Mouse (Mus musculus) 3T3-L1 (cell line): ENCODE data around the gene Micall2.
"Not testable (repeated sequence)": the region's sequence is repeated elsewhere in the genome, so short reads cannot be mapped to it uniquely, and the experiment has no call there.

Source experiments
- DNase-seq: peaks from one replicate; pipeline ENCODE4 v3.0.0-alpha.2; 2015; ENCODE audit warnings: low read depth, low spot score

Gene Micall2

GRCm38 (mm10) chr5:139735677-139736503 lies at the start of gene Micall2:
Micall2 (minus strand) TSS chr5:139736336.
- peak; percentile 98 for DNase-seq

DNA sequence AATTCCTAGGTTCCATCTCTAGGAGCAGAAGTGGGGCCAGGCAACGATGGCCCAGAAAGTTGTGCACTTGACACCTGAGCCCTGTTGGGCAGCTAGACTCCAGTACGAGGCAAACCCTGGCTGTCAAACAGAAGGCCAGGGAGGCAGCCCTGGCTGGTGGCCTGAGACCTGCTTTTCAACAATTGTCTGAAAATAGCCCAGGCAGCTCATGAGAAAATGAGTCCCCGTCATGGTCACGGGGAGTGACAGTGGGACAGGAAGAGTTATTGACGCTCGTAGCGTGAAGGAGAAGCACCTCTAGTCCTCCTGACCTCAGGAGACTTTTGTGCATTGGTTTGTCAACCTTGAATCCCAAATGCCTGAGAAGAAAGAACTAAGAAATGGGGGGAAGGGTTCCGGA lies 45.3 kb upstream of the Micall2 start:
- no peak for DNase-seq

DNA sequence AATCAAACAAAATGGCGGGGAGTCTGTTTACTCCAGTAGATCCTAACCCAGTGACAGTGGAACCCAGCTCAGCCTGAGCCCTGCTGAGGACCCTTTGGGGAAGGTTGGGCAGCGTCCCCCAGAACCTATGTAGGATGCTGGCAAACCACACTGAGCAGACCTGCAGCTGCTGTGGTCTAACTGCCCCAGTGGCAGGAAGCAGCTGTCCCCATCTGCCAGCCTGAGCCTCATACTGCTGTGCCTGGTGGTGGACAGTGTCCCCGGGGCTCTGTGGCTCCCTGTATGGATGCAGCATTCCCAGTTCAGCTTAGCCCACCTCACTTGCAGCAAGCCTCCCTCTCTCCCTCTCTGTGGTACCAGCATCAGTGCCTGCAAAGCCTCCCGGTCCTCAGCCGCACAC lies 40.8 kb upstream of the Micall2 start:
- no peak for DNase-seq

DNA sequence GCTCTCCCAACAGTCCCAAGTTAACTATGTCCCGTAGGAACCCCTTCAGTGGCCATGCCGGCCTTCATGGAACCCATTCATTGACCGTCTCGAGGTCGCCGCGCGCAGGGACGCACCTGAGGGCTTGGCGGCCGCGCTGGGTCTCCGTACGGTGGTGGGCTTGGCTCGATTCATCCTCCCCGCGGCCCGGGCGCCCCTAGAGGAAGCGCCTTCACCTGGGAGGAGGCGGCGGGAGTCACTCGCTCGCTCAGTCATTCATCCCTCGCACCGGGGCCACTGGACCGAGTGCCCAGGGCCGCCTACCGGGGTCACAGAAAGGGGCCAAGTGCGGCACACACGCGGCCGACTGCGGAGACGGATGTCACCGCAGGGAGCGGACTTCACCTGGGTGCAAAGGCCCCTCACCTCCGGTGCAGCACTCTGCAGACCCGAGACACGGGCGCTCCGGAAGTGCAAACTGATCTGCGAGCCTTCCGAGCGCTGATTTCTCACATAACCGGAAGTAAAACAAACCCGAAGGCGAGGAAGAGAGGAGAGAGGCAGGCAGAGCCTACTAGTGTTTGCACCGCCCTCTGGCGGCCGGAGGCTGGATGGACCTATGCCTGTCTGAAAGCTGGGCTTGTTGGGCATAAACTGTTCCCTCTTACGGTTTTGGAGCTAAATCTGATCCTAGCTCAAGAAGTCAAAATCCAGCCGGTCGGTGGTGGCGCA lies 39.2 kb upstream of the Micall2 start, which contains the start of gene Ints1:
Gene Ints1, minus strand, starts transcription at position 459 of the 711 bp plus-strand sequence.
- peak; percentile 99 for DNase-seq

GRCm38 (mm10) chr5:139768216-139768615 lies 32.1 kb upstream of the Micall2 start:
- DNase-seq: no peak

GRCm38 (mm10) chr5:139764296-139764695 lies 28.2 kb upstream of the Micall2 start:
- peak; percentile 62 for DNase-seq

- no peak for DNase-seq
These were observed 22.0 kb upstream of the Micall2 start for GRCm38 (mm10) chr5:139758096-139758495.

GRCm38 (mm10) chr5:139756586-139756985 lies 20.4 kb upstream of the Micall2 start:
- DNase-seq: no peak

- DNase-seq: no peak
These were observed 20.0 kb upstream of the Micall2 start for GRCm38 (mm10) chr5:139756135-139756534.

GRCm38 (mm10) chr5:139754753-139755152 lies 18.6 kb upstream of the Micall2 start:
- peak; percentile 73 for DNase-seq

- peak; percentile 80 for DNase-seq
These were observed 14.4 kb upstream of the Micall2 start for GRCm38 (mm10) chr5:139750535-139750934.

DNA sequence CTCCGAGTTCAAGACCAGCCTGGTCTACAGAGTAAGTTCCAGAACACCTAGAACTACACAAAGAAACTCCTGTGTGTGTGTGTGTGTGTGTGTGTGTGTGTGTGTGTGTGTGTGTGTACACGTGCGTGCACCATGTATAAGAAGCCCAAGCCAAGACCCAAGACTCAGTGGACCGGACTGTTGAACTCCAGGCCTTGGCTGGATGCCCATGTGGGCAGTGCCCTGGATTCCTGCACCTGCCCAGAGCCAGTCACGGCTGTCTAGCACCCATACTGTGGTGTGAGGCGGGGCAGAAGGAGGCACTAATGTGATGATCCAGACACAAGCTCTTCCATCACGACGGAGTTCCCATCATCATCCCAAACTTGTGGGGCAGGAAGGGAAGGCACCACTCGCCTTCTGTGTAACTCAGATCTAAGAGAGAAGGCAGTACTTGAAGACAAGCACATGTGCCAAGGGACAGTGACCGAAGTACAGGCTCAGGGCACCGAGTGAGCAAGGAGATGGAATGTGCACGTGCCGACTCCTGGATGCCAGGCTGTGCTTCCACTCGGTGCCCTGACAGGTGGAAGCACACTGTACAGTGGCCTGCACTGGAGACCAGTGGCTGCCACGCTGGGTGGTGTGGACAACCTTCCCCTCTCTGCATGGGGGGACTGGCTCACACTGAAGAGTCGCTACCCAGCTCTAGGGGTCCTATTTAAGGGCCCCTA lies 13.4 kb upstream of the Micall2 start:
- no peak for DNase-seq

- DNase-seq: peak; percentile 86
These were observed 9.6 kb upstream of the Micall2 start for GRCm38 (mm10) chr5:139745771-139746170.

- DNase-seq: not testable (repeated sequence)
These were observed 6.5 kb upstream of the Micall2 start for GRCm38 (mm10) chr5:139742640-139743039.

DNA sequence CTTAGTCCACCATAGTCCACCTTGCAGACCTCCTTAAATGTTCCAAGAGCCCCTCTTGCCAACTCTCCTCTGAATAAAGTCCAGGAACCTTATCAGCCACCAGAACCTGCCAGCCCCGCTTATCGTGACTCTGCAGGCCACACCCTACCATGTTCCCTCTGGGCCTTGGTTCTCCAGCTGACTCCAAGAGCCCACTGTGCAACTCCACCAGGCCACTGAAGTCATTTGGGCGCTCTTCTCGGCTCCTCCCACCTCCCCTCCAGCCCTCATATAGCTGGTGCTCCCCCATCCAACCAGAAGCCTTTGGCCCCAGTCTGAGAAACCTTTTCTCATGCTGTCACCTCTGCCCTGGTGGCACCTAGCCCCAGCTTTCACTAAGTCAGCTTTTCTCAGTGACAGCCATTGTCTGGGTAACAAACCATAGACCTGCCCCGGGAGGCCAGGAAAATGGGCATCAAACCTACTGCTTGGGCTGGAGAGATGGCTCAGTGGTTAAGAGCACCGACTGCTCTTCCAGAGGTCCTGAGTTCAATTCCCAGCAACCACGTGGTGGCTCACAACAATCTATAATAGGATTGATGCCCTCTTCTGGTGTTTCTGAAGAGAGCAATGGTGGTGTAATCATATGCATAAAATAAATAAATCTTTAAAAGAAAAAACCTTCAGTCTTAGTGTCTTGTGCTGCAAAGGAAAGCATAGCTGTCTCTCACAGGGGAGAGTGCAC lies 2.6 kb upstream of the Micall2 start:
- DNase-seq: no peak

- DNase-seq: no peak
These were observed 1.9 kb upstream of the Micall2 start for GRCm38 (mm10) chr5:139737841-139738591.

GRCm38 (mm10) chr5:139736504-139736940 lies 386 bp upstream of the Micall2 start:
- DNase-seq: no peak

DNA sequence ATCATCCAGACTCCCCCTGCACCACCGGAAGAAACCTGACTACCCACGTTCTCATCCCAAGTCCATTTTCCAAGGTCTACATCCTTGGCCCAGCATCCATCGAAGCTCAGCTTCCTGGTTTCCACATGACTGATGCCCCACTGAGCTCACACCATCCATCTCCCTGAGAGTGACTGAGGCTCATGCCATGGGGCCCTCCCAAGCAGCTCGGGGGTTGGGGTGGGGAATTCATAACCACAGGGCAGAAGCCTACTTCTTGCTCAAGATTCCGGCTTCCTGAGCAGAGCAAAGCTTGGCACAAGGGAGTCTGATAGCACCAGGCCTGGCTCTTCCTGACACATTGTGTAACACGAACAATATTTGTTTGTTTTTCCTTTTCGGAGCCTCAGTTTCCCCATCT lies 1.4 kb downstream of the Micall2 start:
- DNase-seq: peak; percentile 69

- DNase-seq: no peak
These were observed 2.1 kb downstream of the Micall2 start for GRCm38 (mm10) chr5:139734016-139734415.

DNA sequence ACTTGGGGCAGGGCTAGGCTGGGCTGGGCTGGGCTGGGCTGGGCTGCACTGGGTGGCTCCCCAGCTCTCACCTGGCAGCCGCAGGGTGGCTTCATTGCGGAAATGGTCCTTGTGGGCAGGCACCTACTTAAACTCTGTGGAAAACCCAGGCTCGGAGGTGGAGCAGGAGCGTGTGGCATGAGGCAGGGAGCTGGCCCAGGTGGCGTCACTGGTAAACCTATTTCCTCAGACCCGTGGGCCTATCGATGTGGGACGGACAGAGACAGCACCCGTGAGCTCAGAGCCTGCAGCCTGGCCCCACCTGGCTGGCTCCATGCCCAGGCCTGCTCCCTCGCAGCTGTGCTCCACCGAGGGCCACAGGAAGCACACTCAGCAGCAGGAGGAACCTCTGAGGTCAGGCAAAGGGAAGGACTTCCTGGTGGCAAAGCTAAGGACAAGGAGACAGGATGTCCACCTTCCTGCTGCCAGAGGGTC lies 3.5 kb downstream of the Micall2 start:
- peak; percentile 37 for DNase-seq
